Mouse (Mus musculus): Measurements from ENCODE around the gene Zbtb22.

The Zbtb22 gene

DNA sequence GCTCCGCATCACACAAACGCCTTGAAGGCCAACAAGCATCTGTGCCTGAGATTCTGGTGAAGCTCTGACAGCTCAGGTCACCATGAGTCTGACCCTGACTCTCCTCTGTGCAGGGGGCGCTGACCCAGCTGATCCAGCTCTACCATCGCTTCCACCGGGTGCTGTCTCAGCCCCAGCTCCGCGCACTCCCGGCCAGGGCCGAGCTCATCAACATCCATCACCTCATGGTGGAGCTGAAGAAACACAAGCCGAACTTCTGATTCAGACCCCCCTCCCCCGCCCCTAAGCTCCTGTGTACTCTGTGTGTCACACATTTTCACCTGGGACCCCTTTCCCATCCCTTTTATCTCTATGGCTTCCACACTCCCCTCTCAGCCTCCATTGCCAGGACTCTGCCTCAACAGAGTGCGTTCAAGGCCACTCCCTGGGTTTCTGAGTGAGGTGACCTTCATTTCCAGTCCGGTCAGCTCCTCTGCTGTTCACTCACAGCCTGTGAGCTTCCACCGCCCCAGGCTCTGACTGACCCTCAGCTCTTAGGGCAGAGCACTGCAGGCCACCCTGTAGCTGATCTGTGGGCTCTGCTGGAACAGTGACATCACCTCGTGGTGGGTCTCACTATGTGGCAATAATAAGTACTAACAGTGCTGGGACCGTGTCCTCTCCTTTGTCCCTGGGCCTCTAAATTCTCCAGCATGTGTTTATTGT lies 50.3 kb downstream of the Zbtb22 start:
- in situ Hi-C loops (cut with MseI, MboI), result loop anchor here in 1 of 2 experiments (25.0 kb wide), 1 partner anchor 1671 kb away; the partner anchor contains the start of genes Gm9573 and Mucl3

DNA sequence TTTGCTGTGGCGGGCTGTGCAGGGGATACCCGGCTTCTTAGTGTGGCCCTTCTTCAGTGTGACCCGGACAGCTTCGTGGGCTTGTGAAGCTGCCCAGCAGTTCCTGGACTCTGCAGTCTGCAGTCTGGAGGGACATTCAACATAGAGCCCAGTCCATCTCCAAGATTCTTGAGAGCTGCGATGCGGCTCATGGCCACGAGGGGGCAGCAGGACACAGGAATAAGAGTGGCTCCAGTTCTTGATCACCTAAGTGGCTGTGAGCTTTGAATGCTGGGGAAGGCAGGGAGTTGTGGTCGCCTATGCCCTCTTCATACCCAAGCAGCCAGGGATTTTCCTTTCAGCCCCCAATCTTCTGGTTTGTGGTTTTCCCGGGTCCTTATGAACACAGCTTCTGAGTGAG lies 52.8 kb downstream of the Zbtb22 start:
- in situ Hi-C loops (cut with MseI, MboI), result loop anchor here in 1 of 2 experiments (25.0 kb wide), 1 partner anchor 1669 kb away; the partner anchor contains the start of genes Gm9573 and Mucl3
